Mouse (Mus musculus): ENCODE results near the gene Actr8.

The Actr8 gene

DNA sequence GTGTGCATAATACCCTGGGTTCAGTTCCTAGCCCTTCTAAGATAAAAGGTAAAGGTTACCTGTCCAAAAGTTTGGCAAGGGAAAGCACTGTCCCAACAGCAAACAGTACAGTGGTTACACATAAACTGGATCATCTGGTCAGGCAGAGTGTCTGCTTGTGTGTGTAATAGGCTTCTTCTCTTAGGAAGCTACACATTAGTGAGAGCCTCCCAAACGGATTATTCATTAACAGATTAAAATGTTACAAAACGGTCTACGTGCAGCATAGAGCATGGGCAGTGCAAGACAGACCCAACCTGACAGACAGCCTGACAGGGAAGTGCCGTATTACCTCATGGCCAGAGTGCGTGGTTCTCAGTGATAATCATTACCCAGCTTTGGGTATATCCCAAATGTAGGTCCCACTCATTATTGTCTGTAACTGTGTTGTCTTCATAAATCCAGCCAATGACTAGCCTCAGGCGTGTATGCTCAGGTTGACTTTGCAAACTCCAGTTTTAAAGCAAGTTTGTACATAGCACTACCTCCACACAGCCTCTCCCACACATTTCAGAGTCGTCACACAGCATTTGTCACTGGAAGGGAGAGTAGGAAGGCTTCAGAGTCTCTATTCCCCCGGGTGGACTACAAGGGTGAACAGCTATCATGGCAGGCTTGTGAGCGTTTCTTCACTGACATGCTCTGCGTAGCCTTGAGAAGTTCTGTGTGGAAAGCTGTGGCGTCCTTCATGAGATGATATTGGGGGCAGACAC is 18.0 kb downstream of the Actr8 start:
- peak; percentile 60; the same call in 1 of the 2 replicates for ATAC-seq (ENCODE audit: low TSS enrichment)

DNA sequence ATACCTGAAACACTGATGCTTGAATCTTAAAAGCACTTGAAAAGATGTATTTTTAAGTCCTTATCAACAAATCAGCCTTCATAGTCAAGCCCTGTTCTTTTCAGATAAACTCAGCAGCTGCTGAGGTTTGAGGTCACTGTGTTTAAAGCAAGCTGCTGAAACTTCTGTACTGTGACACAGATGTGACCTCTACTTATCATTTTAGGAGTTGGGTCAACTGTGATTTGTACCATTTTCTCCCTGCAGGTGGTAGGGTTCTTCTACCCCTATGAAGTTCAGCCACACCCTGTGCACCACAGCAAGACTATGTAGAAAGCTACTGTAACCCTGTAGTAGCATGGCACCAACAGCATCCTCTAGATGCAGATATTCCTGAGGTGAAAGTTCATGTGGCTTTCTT is 19.2 kb downstream of the Actr8 start:
- no peak for ATAC-seq (ENCODE audit: low TSS enrichment)

DNA sequence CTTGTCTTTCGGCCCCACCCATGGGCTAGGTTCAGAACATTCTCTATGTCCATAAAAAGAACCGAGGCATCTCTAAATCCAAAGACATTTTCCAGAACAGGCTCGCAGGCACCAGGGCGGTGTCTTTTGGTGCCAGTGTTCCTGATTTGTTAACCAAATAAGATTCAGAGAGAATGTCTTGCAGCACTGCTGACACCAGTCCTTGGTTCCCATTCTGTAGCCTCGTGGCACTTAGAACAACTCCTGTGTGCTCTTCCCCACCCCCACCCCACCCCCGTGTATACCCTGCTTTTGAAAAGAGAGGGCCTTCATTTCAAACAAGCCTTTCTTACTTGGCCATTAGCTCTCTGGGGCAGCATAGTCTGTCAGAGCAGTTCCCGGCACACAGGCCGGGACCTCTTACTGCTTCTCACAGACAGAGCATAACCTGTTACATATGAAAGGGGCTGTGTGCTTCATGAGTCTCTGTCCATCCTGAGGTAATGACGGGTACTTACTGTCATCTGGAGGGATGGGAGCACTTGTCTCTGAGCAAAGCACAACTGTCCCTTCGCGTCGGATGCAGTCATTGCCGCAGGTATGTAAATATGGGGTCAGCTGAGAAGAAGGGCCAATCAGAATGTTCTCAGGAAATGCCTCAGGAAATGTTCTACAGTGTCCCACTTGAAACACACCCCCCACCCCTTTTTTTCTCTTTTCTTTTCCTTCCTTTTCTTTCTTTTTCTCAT is 20.8 kb downstream of the Actr8 start:
- peak; percentile 39 for ATAC-seq (ENCODE audit: low TSS enrichment)

DNA sequence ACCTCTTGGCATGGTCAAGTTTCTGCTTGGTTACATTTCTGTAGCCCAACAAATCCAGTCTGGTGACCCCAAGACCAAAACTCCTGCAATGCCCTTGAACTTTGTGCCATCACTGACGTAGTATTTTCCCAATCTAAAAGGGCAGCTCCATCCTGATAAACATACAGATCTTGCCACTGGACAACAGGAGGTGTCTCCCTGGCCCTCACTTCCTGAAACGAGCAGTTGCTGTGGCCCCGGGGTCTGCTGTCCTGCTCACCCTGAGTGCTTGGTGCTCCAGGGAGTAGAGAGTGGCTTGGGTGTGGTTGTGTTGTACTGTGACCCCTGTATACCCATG is 21.3 kb downstream of the Actr8 start:
- no peak for ATAC-seq (ENCODE audit: low TSS enrichment)

DNA sequence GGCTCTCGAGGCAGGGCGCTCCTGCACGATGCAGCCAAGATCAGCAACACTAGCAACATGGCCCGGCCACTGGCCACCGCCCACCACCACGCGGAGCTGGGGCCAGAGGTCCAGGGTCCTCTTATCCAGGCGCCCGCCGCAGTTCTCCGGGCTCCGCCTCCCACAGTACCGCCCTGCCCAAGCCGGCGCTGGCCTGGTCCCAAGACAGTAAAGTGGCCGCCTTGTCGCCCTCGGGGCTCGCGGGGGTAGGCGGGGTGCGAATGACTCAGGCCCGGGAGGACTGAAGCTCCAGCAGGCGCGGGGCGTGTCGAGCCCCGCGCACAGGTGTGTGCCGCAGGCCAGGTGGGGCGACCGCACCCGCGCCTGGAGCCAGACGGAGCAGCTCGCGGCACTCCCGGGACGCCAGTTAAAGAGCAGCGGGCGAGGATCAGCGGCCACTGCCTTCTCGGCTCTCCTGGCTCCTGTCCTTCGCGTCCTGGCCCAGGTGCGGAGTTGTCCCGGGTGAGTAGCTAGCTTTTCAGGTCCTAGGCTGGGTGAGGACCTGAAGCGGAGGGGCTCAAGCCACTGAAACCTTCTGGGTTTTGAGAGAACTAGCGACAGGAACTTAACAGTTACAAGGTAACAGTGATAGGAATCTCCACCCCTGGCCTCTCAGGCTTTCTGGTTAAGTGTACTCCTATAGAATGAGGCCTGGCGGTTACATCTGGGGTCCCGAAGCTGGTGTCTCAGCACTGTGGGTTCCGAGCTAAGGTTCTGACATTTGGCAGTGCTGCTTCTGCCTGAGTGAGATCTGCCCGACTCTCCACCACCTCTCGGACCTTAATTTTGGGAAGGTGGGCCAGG is 30.8 kb downstream of the Actr8 start, which contains the start of the genes Il17rb and Chdh:
Il17rb (minus strand) TSS at position 164 of the 843 bp plus-strand sequence.
Chdh (plus strand) TSS at position 291 of the 843 bp plus-strand sequence.
- ATAC-seq (ENCODE audit: low TSS enrichment), result peak; percentile 51; the same call in 1 of the 2 replicates

DNA sequence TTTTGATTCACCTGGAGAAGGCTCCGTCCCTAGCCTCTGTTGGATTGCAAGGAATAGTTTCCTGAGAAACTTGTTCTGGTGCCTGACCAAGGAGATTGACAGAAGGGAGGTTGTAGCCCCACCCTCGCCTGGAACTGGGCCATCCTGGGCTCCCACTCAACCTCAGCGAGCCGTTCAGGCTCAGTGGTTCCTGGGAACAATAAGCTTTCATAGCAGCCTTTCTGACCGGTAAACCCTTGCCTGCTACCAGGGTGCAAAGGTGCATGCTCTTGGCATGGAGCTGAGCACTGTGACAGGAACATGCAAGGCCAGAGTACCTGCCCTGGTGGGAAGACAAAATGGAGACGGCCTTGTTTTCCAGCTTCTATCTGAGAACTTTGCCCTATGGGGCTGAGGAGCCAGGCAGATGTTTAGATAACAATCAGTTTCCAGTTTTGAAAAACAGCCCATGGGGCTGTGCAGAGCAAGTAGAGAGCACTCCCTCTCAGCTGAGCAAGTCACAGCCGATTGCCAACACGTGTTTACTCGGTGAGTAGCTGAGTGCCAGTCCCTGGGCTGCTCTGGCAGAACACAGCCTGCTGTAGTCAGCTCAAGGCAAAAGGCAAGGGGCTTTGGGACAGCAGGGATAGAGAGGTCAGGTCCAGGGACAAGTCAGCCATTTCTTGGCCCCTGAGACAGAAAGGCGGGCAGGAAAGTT is 31.9 kb downstream of the Actr8 start:
- ATAC-seq (ENCODE audit: low TSS enrichment), result peak; percentile 62

DNA sequence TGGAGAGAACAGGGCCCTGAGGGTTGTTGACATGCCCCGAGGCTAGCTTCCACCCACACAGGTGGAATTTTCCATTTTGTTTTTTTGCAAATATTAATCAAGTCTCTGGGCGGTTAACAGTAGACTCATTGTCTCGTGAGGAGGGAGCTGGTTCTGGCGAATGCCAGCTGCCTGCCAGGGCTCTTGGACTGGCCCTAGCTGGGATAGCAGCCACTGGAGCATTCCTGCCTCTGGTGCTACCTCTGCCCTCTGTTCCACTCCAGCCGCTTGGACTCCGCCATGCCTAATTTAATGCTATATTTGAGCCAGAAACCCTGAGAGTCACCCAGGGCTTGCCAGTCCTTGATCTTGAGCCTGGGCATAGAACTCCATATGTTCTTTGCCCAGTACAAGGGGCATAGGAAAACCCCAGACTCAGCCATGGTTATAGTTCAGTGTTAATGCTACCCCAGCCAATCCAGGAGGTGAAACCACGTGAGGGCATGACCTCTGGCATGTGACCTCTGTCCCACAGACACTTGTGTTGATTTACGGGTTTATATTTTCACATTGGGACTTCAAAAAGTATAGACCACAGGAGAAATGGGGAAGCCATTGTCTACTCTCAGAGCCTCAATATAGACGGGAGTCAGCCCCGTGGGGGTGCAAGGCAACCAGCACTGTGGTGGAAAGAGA is 33.9 kb downstream of the Actr8 start:
- ATAC-seq (ENCODE audit: low TSS enrichment), result peak; percentile 51; the same call in 1 of the 2 replicates

DNA sequence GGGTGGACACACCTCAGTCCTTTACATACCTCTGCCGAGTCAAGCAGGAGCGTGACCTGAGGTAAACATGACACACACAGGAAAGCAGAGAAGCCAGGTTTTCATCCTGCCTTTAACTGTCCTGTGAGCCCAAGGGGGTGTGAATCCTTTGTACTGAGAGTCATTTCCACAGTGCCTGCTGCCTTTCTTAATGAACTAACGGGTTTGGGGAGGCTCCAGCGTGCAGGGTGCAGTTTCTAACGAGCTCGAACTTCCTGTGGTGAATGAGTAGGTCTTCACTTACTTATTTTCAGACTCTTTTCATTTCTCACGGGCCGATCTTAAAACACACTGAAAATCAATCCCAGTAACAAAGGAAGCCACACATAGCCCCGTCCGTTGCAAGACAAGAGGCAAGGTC is 36.4 kb downstream of the Actr8 start:
- no peak for ATAC-seq (ENCODE audit: low TSS enrichment)

DNA sequence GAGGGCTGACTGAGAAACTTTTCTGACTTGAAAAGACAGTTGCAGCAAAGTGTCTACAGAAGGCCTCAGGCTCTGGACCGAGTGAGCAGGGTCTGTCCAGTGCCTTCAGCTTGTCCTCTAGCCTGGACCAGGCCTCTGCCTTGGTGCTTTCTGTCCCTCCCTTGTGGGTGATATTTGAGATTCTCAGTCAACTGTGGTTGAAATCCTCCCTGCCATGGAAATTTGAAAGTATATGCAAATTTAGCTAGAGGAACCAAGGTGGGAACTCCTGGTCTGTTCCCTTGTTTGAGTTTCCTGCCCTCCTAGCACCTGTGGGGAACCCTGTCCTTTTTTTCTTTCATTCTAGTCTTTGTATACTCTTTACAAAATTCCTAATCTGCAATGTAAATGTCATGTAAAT is 36.9 kb downstream of the Actr8 start:
- ATAC-seq (ENCODE audit: low TSS enrichment), result no peak

DNA sequence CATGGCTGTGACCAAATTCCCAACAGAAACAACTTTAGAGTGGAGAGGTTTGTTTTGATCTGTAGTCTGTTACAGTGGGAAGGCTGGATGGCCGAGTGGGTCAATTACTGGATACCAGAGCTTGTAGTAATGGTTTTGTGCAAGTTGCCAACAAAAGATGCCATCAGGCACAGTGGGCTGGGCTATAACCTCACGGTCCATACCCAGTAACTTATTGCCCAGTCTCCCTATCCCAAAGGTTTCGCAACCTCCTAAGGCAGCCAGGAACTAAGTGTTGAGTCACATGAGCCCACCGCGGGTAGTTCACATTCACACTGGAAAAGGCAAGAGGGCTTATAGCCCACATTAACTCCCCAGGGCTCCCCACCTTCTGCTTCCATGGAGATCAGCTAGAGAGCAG is 38.5 kb downstream of the Actr8 start:
- ATAC-seq (ENCODE audit: low TSS enrichment), result no peak

DNA sequence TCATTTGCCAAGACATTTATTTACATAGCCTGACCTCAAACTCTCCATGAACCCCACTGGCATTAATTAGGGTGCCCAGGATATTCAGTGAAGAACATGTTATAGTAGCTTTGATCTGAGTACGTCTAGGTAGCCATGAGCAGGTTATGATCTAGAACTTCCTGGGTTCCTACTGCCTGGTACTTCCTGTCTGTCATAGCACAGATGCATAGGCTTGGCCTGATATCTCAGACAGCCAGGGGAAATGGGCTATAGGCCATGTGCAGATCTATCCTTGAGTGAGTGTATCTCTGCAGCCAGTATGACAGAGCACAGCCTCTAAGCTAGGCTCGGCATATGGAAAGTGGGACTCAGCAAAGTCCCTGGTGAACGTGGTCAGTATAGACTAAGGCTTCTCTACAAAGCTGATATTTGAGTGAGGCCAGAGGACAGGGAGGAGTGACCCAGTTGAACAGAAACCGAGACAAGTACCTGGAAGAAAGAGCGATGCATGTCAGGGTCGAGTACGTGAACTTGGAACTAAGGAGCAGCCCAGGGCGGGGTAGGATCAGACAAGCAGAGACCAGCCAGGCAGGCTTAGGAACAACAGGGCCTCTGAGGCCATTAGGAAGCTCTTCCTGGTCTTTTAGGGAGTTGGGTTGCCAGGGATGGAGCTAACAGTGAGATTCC is 39.8 kb downstream of the Actr8 start:
- no peak for ATAC-seq (ENCODE audit: low TSS enrichment)

DNA sequence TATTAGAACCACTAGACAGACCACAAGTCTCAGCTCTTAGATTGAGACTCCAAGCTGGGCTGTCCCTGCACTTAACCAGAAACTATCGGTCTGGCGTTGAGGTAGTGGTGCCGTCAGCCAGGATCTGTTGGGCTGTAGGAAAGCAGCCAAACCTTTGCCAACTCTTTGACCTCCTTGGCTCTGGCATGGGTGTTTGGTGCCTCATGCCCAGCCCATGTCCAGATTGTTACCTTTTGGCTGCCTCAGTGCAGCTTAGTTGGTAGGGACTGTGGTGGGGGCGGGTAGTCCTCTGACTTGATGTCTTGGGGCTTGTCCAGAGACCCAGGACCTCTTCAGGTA is 40.3 kb downstream of the Actr8 start:
- ATAC-seq (ENCODE audit: low TSS enrichment), result no peak

DNA sequence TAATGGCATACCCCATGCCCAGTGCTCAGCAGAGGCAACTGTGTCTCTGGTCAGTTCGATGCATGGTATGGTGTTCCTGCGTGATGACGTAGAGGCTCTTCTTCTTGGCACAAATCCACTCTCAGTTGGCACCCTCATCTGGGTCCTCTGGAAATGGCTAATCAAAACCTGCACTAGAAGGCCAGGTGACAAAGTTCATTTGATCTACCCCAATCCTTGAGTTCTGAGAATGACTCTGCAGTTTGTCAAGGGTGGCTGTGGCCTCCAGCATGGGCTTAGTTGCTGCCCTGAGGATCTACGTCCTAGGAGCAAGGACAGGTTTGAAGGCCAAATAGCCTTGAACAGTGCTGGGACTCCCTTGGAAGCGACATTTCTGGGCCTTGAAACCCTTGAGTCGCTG is 40.7 kb downstream of the Actr8 start:
- ATAC-seq (ENCODE audit: low TSS enrichment), result no peak

DNA sequence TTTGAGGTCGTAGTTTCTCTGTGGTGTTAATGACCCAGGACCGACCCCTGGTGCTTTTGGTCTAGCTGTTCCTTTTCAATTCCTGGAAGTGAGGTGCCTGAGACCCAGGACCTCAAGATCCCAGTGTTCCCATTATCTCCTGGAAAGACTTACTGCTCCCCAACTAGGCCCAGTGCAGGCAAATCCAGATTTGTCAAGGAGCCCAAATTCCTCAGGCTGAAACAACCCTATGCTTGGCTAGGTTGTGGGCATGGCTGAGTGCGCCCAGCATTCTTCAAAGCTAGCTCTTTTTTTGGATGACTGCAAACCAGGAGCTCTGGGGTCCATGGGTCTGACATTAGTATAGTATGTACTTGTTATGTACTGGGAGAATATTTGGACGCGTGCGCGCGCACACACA is 41.2 kb downstream of the Actr8 start:
- ATAC-seq (ENCODE audit: low TSS enrichment), result no peak

DNA sequence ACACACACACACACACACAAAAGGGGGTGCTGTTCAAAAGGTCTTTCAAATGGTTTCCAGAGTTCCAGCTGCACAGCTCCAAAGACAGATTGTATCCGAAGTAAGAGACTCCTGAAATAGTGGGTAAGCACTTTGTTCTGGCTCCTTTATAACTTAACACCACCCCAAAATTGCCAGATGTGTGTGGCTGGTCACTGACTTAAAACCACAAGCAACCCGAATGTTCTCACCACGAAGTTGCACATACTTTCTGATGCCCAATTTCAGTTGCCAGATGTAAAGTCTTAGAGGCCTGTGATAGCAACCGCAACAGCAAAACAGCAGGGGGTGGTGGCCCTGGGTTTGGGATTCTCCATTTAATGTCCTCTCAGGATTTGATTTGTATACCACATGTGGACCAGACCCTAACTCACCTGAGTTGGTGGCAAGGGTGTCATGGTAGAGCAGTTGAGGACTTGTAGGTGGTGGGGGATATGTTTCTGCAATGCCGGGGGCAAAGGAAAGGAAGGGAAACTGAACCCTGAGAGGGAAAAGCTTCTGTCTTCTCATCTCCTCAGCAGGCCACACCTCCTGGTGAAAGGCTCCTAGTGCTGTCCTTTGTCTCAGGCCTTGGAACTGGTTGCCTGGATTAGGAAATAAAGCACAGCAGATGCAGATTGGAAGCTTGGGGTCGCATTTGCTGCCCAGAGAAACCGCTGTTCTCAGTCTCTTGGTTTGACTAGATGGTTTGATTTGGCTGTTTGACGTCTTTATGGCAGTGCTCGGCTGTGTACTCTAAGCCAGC is 41.8 kb downstream of the Actr8 start:
- ATAC-seq (ENCODE audit: low TSS enrichment), result no peak

DNA sequence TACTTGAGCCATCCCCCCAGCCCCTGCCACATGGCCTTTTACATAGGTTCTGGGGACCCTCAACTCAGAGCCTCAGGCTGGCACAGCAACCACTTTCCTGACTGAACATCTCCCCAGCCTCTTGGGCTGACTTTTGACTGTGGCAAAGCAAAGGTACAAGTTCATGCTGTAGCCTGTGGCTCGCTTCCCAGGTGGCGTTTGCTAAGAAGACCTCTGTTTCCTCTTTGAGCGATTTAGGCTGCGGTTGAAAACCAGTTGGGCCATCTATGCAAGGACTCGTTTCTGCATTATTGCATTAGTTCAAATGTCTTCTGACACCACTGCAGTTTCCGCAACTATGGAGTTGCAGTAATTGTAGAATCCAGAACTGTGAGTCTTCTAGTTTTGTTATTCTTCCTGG is 44.3 kb downstream of the Actr8 start:
- no peak for ATAC-seq (ENCODE audit: low TSS enrichment)

DNA sequence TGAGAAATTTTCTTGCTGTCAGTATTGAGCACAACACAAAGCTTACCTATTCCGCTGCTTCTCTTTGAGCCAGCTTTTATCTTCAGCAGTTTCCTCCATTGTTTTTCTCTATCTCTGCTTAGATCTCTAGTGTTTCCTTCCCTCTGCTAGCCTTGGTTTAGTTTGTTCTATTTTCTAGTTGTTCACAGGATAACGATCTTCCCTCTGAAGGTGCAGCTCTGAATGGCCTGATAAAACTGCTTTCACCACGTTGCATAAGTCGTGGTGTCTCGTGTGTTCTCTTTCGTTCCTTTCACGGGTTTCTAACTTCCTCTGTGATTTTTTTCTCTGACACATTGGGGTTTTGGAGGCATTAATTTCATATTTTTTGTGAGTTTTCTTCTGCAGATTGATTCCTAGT is 46.2 kb downstream of the Actr8 start:
- ATAC-seq (ENCODE audit: low TSS enrichment), result no peak

DNA sequence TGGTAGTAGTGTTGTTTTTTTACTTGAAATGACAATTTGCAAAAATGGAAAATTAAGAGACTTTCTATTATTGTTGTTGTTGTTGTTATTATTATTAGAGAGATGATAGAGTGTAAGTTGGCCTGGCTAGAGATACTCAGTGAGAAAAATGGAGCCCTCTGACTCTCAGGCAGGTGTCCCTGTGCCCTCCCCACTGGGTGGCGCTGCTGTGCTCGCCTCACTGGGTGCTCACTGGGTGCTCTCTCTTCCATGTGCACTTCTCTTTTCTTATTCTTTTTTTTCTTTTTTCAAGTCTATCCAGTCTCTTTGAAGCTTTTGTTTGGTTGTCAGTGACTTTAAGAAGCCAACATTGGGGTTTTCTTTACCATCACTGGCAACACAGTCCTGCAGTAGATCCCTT is 49.2 kb downstream of the Actr8 start:
- ATAC-seq (ENCODE audit: low TSS enrichment), result no peak

DNA sequence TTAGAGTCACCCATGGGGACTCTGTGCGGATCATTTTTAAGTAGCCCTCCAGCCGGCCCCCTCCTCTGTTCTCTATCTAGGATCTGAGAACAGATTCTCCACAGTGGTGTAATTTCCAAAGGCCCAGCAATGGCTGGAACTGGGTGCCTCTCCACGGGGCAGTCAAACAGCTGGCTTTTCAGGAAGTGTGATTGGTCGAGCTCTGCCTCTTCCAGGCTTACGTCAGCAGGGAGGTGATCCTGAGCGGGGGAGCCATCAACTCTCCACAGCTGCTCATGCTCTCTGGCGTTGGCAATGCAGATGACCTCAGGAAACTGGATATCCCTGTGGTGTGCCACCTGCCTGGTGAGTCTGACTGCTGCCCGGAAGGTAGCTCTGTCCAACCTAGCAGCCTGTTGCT is 55.3 kb downstream of the Actr8 start:
- 0 out of 2 replicates have a peak, but pooled peaks have one; percentile 8 for ATAC-seq (ENCODE audit: low TSS enrichment)

DNA sequence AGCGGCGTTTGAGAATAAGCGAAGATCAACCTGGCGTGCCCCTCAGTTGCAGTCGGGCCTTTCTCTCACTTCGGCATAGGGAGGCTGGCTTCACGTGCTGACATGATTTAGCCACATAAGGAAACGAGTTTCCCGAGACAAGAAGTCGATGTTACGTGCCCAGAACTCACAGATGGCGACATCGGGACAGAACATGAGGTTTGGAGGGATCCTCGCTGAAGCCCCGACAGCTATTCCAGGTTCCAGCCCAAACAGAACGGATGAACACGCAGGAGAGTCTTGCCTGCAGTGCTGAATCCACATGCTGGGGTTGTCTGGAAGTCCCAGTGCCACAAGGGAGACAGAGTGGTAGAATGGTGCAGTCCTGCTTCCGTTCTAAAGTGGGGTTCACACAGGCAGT is 60.3 kb downstream of the Actr8 start:
- no peak for ATAC-seq (ENCODE audit: low TSS enrichment)

Measured in frontal cortex, adult (tissue).